Comparison of ENCODE assay signal across 10 mouse cellular contexts in the genomic region with DNA sequence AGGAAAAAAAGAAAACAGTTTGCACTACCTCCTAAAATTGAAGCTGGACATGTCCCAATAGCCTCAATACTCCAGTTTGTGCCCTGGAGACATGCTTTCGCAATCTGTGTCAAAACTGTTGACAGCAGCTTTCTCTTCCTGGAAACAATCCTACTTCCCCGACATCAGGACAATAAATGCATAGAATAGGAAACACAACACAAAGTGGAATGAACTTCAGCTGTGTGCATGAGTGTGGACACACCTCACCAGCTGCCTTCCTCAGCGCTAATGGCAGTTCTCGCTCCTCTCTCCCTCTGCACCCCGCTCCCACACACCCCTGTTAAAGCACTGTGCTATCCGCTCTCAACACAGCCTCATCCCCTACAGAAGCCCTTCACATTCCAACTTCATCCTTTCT. TPM values are rescaled to one million over a fixed set of nuclear protein-coding genes. Genes with fewer than 3 reads are reported as not detected.
DNase-seq lines count a peak whose midpoint lies in the region; ATAC-seq and TF ChIP-seq lines count a peak whose summit lies in the region.
"Had no signal": no experiment of that assay in that cellular context is flagged by ENCODE, and none has a peak within 500 bp of the region (broad histone marks: within the 10 kb centered on the region; RNA-seq: fewer than 3 reads in every experiment).

No protein-coding gene starts in this region.

- no peak overlapping the region for H3K9ac ChIP-seq in liver, embryonic 16.5 days (ENCODE audit: low read depth, low read length)
- no peak overlapping the region for H3K9ac ChIP-seq in midbrain, postnatal 0 days (replicated peaks; ENCODE audit: low read length, poor library complexity, severe bottlenecking)
- H3K9ac ChIP-seq: embryonic facial prominence, embryonic 15.5 days; liver, embryonic 15.5 days had no signal

- no peaks in the 10 kb centered on the region for H3K9me3 ChIP-seq in heart, embryonic 10.5 days
- H3K9me3 ChIP-seq in liver, embryonic 16.5 days (replicated peaks; ENCODE audit: control insufficient read depth, low read length) = no peaks in the 10 kb centered on the region
- H3K9me3 ChIP-seq in midbrain, postnatal 0 days (ENCODE audit: low read length) = no peaks in the 10 kb centered on the region
- H3K9me3 ChIP-seq: embryonic facial prominence, embryonic 15.5 days; liver, embryonic 15.5 days had no signal

- peaks cover 13% of the 10 kb centered on the region; the same call in 1 of the 2 replicates for H3K4me1 ChIP-seq in heart, embryonic 10.5 days
- H3K4me1 ChIP-seq in bone marrow macrophage, adult 2 months (ENCODE audit: control insufficient read depth, insufficient read depth, low read length) = peaks cover 39% of the 10 kb centered on the region
- peaks cover 3% of the 10 kb centered on the region for H3K4me1 ChIP-seq in liver, embryonic 16.5 days (ENCODE audit: control insufficient read depth, low read depth, low read length)
- H3K4me1 ChIP-seq in midbrain, postnatal 0 days (ENCODE audit: insufficient read depth, low read length) = no peaks in the 10 kb centered on the region
- H3K4me1 ChIP-seq: embryonic facial prominence, embryonic 15.5 days had no signal

- no peak for TF ChIP-seq POLR2A in bone marrow macrophage, adult 2 months (IDR thresholded peaks at IDR 0.05; ENCODE audit: borderline replicate concordance, low read depth, low read length)

- H3K4me3 ChIP-seq in heart, embryonic 10.5 days = no peak overlapping the region
- H3K4me3 ChIP-seq in bone marrow macrophage, adult 2 months (ENCODE audit: insufficient read depth, low read length) = no peak overlapping the region
- H3K4me3 ChIP-seq in liver, embryonic 16.5 days (ENCODE audit: low read depth, low read length) = no peak overlapping the region
- no peak overlapping the region for H3K4me3 ChIP-seq in macrophage (ENCODE audit: inconsistent target)
- no peak overlapping the region for H3K4me3 ChIP-seq in midbrain, postnatal 0 days (ENCODE audit: low read depth, low read length)
- H3K4me3 ChIP-seq: embryonic facial prominence, embryonic 15.5 days; liver, embryonic 15.5 days had no signal

- no peak overlapping the region for H3K4me2 ChIP-seq in liver, embryonic 16.5 days (ENCODE audit: low read depth, low read length)
- no peak overlapping the region for H3K4me2 ChIP-seq in midbrain, postnatal 0 days (ENCODE audit: low read depth, low read length, poor library complexity, severe bottlenecking)
- H3K4me2 ChIP-seq: embryonic facial prominence, embryonic 15.5 days; liver, embryonic 15.5 days had no signal

- TF ChIP-seq CTCF in bone marrow macrophage, adult 2 months (IDR thresholded peaks at IDR 0.05; ENCODE audit: low read depth, low read length) = no peak
- no peak for TF ChIP-seq CTCF in midbrain, postnatal 0 days (IDR thresholded peaks at IDR 0.05)

- H3K79me2 ChIP-seq in macrophage (ENCODE audit: inconsistent target) = peaks cover 99% of the 10 kb centered on the region

- peak; percentile 35 for ATAC-seq in liver, embryonic 16.5 days (ENCODE audit: low read depth)
- no peak for ATAC-seq in midbrain, postnatal 0 days (ENCODE audit: low FRiP score)

- 90% methylated on average over 6 of the region's 6 CpGs for WGBS in heart, embryonic 10.5 days
- whole genome bisulfite sequencing in liver, embryonic 16.5 days (ENCODE audit: insufficient replicate concordance) = 79% methylated on average over 6 of the region's 6 CpGs
- WGBS in macrophage (ENCODE audit: missing documents) = 67% methylated on average over 6 of the region's 6 CpGs
- whole genome bisulfite sequencing in midbrain, postnatal 0 days = 88% methylated on average over 6 of the region's 6 CpGs

- peak; percentile 55 for DNase-seq in heart, adult 8-10 months (ENCODE audit: low spot score)
- no peak for DNase-seq in heart, embryonic 10.5 days (ENCODE audit: low spot score)
- no peak for DNase-seq in retina, embryonic 14.5 days (ENCODE audit: low spot score)
- DNase-seq in midbrain, postnatal 0 days (ENCODE audit: low spot score) = no peak
- DNase-seq: cerebellum, postnatal 14 days had no signal

- no peak overlapping the region for H3K27ac ChIP-seq in heart, embryonic 10.5 days
- peak overlapping the region; percentile 59 for H3K27ac ChIP-seq in bone marrow macrophage, adult 2 months (ENCODE audit: insufficient read depth, low read depth, low read length)
- no peak overlapping the region for H3K27ac ChIP-seq in liver, embryonic 16.5 days (ENCODE audit: low read length)
- H3K27ac ChIP-seq in macrophage = peak overlapping the region; percentile 40; the same call in 1 of the 2 replicates
- H3K27ac ChIP-seq in midbrain, postnatal 0 days (ENCODE audit: low read depth, low read length) = no peak overlapping the region
- H3K27ac ChIP-seq: embryonic facial prominence, embryonic 15.5 days; liver, embryonic 15.5 days had no signal

- H3K36me3 ChIP-seq in heart, embryonic 10.5 days = peaks cover 17% of the 10 kb centered on the region
- H3K36me3 ChIP-seq in liver, embryonic 16.5 days (ENCODE audit: control insufficient read depth, insufficient read depth) = peaks cover 3% of the 10 kb centered on the region; the same call in 1 of the 2 replicates
- no peaks in the 10 kb centered on the region for H3K36me3 ChIP-seq in macrophage (ENCODE audit: inconsistent target)
- no peaks in the 10 kb centered on the region for H3K36me3 ChIP-seq in midbrain, postnatal 0 days (ENCODE audit: insufficient read depth, low read length)
- H3K36me3 ChIP-seq: embryonic facial prominence, embryonic 15.5 days had no signal

- H3K27me3 ChIP-seq in heart, embryonic 10.5 days (ENCODE audit: insufficient read depth, poor library complexity, severe bottlenecking) = no peaks in the 10 kb centered on the region
- no peaks in the 10 kb centered on the region for H3K27me3 ChIP-seq in liver, embryonic 16.5 days (ENCODE audit: control insufficient read depth, insufficient read depth, low read depth, low read length)
- H3K27me3 ChIP-seq in midbrain, postnatal 0 days (ENCODE audit: insufficient read depth, low read length) = no peaks in the 10 kb centered on the region
- H3K27me3 ChIP-seq: embryonic facial prominence, embryonic 15.5 days; liver, embryonic 15.5 days had no signal

RNA-seq across cellular contexts. Expression of a gene that starts 12.8 kb away (rescaled TPM):
- 10 to 100 TPM; 67.3 to 84.8 (median 74.2) TPM for total RNA-seq in heart, adult 8-10 months (2022)
- 63.4 and 63.5 TPM in 2 replicates for polyA plus RNA-seq in heart, embryonic 10.5 days (2016; fragmentation: Nextera tagmentation; extraction: Ambion mirVana)
- polyA plus RNA-seq in bone marrow macrophage, adult 2 months (2012; ENCODE audit: insufficient read depth, insufficient read length, missing spikeins) = 52.0 and 56.1 TPM in 2 replicates
- polyA plus RNA-seq in liver, embryonic 16.5 days (2015; fragmentation: Nextera tagmentation; extraction: Ambion mirVana) = 23.9 and 24.6 TPM in 2 replicates
- total RNA-seq in macrophage (2018; cell fraction: chromatin; rRNA removed) = 100 to 1,000 TPM; 105 to 231 (median 178) TPM
- total RNA-seq in macrophage (2018; cell fraction: cytosol; rRNA removed) = 10 to 100 TPM; 48.2 to 64.6 (median 56.9) TPM
- total RNA-seq in macrophage (2018; cell fraction: nucleus; rRNA removed) = 100 to 1,000 TPM in 13 of 26 experiments, 10 to 100 TPM in 13; 82.4 to 136 (median 101) TPM
- 44.9 to 49.4 TPM (median 48.9 TPM) in 3 replicates for polyA plus RNA-seq in macrophage (2018)
- total RNA-seq in midbrain, postnatal 0 days (2014; rRNA removed) = 98.0 and 111 TPM in 2 replicates
- 31.0 and 32.3 TPM in 2 replicates for polyA plus RNA-seq in midbrain, postnatal 0 days (2015; fragmentation: Nextera tagmentation; extraction: Ambion mirVana)

Comparison
In these comparisons a context has a peak if more than half of its experiments do, and no peak if none do; other contexts are left out.
1. H3K27ac ChIP-seq: peak in bone marrow macrophage, adult 2 months (single experiment) and macrophage (single experiment); none in heart, embryonic 10.5 days (single experiment), liver, embryonic 16.5 days (single experiment) and midbrain, postnatal 0 days (single experiment).